Mouse (Mus musculus) heart, embryonic 10.5 days (tissue): ENCODE measurements at regions not wholly inside any gene's neighbourhood (a gene's known extent, or its start where the extent isn't known, plus 50 kb on each side); places are given as distances from the start of the nearest gene placed in this dataset.
"Not testable (repeated sequence)": the region's sequence is repeated elsewhere in the genome, so short reads cannot be mapped to it uniquely, and the experiment has no call there.

Source experiments
- DNase-seq: peaks from one replicate; pipeline ENCODE4 v3.0.0-alpha.2; 2017; ENCODE audit warnings: low spot score
- H3K27ac ChIP-seq: fragments of 300-500 bp; sonication (generic); 2 replicates; pipeline ENCODE4 v1.5.1; 2016; ENCODE audit warnings: mild to moderate bottlenecking
- H3K27me3 ChIP-seq: fragments of 300-500 bp; sonication (generic); 2 replicates; pipeline ENCODE4 v1.6.1; 2016; ENCODE audit warnings: mild to moderate bottlenecking; ENCODE audit not compliant: poor library complexity, insufficient read depth, severe bottlenecking
- H3K36me3 ChIP-seq: fragments of 300-500 bp; sonication (generic); 2 replicates; pipeline ENCODE4 v1.6.1; 2016; ENCODE audit warnings: mild to moderate bottlenecking, moderate library complexity
- H3K4me1 ChIP-seq: fragments of 300-500 bp; sonication (generic); 2 replicates; pipeline ENCODE4 v1.6.1; 2016; ENCODE audit warnings: mild to moderate bottlenecking
- H3K4me3 ChIP-seq: fragments of 300-500 bp; sonication (generic); 2 replicates; pipeline ENCODE4 v1.5.1; 2016; ENCODE audit warnings: mild to moderate bottlenecking, moderate library complexity
- H3K9me3 ChIP-seq: fragments of 300-500 bp; sonication (generic); 2 replicates; pipeline ENCODE4 v1.6.1; 2016; ENCODE audit warnings: mild to moderate bottlenecking, moderate library complexity
- WGBS: fragments of 180-500 bp; shearing (Covaris S2); methylation state at CpG from one replicate; pipeline ENCODE4 v1.1.7; 2016; 5-methylcytosine and 5-hydroxymethylcytosine counted together

- H3K4me3 ChIP-seq, H3K27ac ChIP-seq, H3K9me3 ChIP-seq, H3K36me3 ChIP-seq, H3K27me3 ChIP-seq, H3K4me1 ChIP-seq: not testable (repeated sequence)
- peak; percentile 6 for DNase-seq
- 84% methylated on average over 8 of the region's 8 CpGs for WGBS
Observed at GRCm38 (mm10) chrX:4136135-4136534, 60.2 kb upstream of the Btbd35f28 start.
